Mouse (Mus musculus): Measurements from ENCODE around the gene Gns. TPM values are rescaled to one million over a fixed set of nuclear protein-coding genes. Genes with fewer than 3 reads are reported as not detected.

Gene Gns
- polyA plus RNA-seq, 1 experiment from 2014 or later, result 43.1 TPM

DNA sequence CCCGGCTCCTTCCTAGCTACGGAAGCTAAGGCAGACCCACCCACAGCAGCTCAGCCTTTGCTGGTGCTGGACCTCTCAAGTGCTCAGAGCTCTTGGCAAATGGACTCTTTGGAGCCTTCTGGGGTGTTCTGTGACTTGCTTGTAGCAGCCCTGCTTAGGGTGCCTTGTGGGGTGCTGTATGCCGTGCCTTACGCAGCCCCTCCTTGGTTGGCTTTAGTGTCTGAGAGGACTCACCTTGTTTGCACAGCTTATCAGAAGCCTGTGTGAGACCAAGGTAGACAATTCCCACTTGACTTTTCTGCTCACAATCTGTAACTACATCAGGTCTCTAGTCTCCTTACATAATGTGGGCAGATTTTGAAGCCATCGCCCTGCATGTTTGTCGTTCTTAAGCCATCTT, 20.8 kb downstream of the Gns start:
- peaks cover 9% of the 10 kb centered on the region; the same call in 1 of the 2 replicates for H3K36me3 ChIP-seq (ENCODE audit: control insufficient read depth, insufficient read depth, low read length)

DNA sequence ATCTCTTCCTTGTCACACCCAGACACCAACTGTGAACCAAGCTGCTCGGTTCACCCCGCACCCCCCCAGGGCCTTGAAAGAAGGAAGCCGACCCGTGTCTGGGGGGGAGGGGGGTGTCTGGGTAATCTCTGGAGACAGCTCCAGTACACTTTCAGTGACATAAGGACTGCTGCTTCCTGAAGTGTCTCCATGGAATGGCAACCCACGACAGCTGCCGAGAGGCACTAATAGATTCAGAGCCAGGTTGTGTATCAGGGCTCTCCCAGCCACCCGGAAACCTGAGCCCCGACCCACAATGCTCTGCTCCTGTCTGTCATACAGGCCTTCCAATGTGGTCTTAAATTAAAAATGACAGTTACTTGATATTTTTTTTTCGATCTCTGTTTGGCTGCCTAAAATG, 21.5 kb downstream of the Gns start:
- Histone ChIP-seq H3K4me2 (ENCODE audit: low read depth, low read length, severe bottlenecking) (no peak overlapping the region), H3K4me1 (replicated peaks; ENCODE audit: control insufficient read depth, insufficient read depth, low read length) (no peaks in the 10 kb centered on the region), H3K27me3 (ENCODE audit: control insufficient read depth, insufficient read depth, low read length) (no peaks in the 10 kb centered on the region), H3K4me3 (ENCODE audit: low read depth, low read length) (no peak overlapping the region), H3K36me3 (ENCODE audit: control insufficient read depth, insufficient read depth, low read length) (peaks cover 3% of the 10 kb centered on the region; the same call in 1 of the 2 replicates), H3K27ac (ENCODE audit: low read depth, low read length) (no peak overlapping the region), H3K9ac (ENCODE audit: low read length) (no peak overlapping the region), H3K9me3 (ENCODE audit: control insufficient read depth, low read length) (no peaks in the 10 kb centered on the region)
- ATAC-seq (replicated peaks; ENCODE audit: low FRiP score) (no peak), DNase-seq (ENCODE audit: low spot score) (no peak)
- 84% methylated on average over 9 of the region's 9 CpGs for WGBS

More for the DNA sequence above, 20.8 kb downstream of the Gns start:
- WGBS, result 98% methylated on average over 6 of the region's 6 CpGs
- no peak overlapping the region for H3K4me2 ChIP-seq (ENCODE audit: low read depth, low read length, severe bottlenecking)
- H3K27me3 ChIP-seq (ENCODE audit: control insufficient read depth, insufficient read depth, low read length), result no peaks in the 10 kb centered on the region
- ATAC-seq (replicated peaks; ENCODE audit: low FRiP score) (no peak), DNase-seq (ENCODE audit: low spot score) (no peak)
- no peak overlapping the region for H3K4me3 ChIP-seq (ENCODE audit: low read depth, low read length)
- no peaks in the 10 kb centered on the region for H3K4me1 ChIP-seq (replicated peaks; ENCODE audit: control insufficient read depth, insufficient read depth, low read length)
- H3K27ac ChIP-seq (ENCODE audit: low read depth, low read length), result no peak overlapping the region
- H3K9ac ChIP-seq (ENCODE audit: low read length), result no peak overlapping the region
- H3K9me3 ChIP-seq (ENCODE audit: control insufficient read depth, low read length), result no peaks in the 10 kb centered on the region

DNA sequence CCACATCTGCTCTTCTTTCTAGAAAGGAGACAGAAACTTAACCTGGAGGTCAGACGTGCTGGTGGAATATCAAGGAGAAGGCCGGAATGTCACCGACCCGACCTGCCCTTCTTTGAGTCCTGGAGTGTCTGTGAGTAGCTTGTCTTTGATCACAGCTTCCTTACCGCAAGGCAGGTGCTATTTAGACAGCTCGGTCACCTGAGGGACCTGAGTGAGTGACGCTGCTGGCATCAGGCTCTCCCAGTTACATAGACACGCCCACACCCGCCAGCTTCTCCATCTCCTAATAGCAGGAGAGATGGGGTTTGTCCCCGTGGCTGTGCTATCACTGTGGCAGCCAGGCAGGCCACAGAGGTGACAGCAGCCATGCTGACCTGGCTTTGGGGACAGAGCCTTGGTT, 25.7 kb downstream of the Gns start:
- no peak overlapping the region for H3K4me3 ChIP-seq (ENCODE audit: low read depth, low read length)
- no peak overlapping the region for H3K9ac ChIP-seq (ENCODE audit: low read length)
- no peaks in the 10 kb centered on the region; the same call in none of the 2 replicates for H3K36me3 ChIP-seq (ENCODE audit: control insufficient read depth, insufficient read depth, low read length)
- no peaks in the 10 kb centered on the region for H3K9me3 ChIP-seq (ENCODE audit: control insufficient read depth, low read length)
- no peak overlapping the region for H3K27ac ChIP-seq (ENCODE audit: low read depth, low read length)
- DNase-seq (ENCODE audit: low spot score) (no peak), ATAC-seq (replicated peaks; ENCODE audit: low FRiP score) (no peak)
- 81% methylated on average over 10 of the region's 10 CpGs for WGBS
- H3K27me3 ChIP-seq (ENCODE audit: control insufficient read depth, insufficient read depth, low read length), result no peaks in the 10 kb centered on the region
- H3K4me1 ChIP-seq (replicated peaks; ENCODE audit: control insufficient read depth, insufficient read depth, low read length), result no peaks in the 10 kb centered on the region
- H3K4me2 ChIP-seq (ENCODE audit: low read depth, low read length, severe bottlenecking), result no peak overlapping the region

DNA sequence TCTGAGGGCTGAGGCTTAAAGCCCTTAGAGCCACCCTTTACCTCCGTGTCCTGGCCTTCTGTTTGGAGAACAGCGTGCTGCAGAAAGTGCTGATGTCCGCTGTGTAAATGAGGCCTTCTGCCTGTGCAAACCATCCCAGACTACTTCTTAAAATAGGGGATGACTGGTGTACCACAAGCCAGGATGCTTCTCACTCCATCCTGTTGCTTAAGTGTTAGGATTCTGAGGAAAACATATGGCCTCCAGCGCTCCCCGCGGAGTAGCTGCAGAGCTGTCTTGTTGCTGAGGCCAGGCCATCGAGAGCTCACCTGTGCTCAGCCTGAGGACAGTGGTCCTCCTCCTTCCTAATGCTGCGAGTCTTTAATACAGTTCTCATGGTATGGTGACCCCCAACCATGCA, 27.0 kb downstream of the Gns start:
- no peak overlapping the region for H3K27ac ChIP-seq (ENCODE audit: low read depth, low read length)
- H3K4me3 ChIP-seq (ENCODE audit: low read depth, low read length), result no peak overlapping the region
- no peak overlapping the region for H3K4me2 ChIP-seq (ENCODE audit: low read depth, low read length, severe bottlenecking)
- WGBS, result 96% methylated on average over 8 of the region's 8 CpGs
- H3K9me3 ChIP-seq (ENCODE audit: control insufficient read depth, low read length), result no peaks in the 10 kb centered on the region
- H3K9ac ChIP-seq (ENCODE audit: low read length), result no peak overlapping the region
- H3K4me1 ChIP-seq (replicated peaks; ENCODE audit: control insufficient read depth, insufficient read depth, low read length), result no peaks in the 10 kb centered on the region
- DNase-seq (ENCODE audit: low spot score) (no peak), ATAC-seq (replicated peaks; ENCODE audit: low FRiP score) (no peak)
- no peaks in the 10 kb centered on the region for H3K27me3 ChIP-seq (ENCODE audit: control insufficient read depth, insufficient read depth, low read length)
- H3K36me3 ChIP-seq (ENCODE audit: control insufficient read depth, insufficient read depth, low read length), result no peaks in the 10 kb centered on the region; the same call in none of the 2 replicates

DNA sequence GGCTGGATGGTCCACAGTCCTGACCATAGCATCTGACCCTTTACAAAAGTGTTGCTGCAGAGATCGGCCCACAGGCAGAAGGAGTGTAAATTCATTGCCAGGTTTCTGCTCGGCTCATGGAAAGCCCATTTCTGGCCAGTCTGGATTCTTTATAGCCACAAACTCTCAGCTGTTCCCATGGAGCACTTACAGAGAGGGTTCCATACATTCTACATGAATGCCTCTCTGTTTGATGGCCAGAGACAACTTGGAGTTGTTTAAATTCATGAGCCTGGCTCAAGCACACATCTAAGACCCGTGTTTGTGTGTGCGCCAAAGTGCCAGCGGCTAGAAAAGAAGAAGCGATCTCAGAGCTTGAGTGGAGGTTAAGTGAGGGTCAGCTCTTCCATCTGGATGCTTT, 29.4 kb downstream of the Gns start:
- H3K4me2 ChIP-seq (ENCODE audit: low read depth, low read length, severe bottlenecking), result no peak overlapping the region
- no peak overlapping the region for H3K9ac ChIP-seq (ENCODE audit: low read length)
- WGBS, result 89% methylated on average over 6 of the region's 6 CpGs
- no peaks in the 10 kb centered on the region for H3K27me3 ChIP-seq (ENCODE audit: control insufficient read depth, insufficient read depth, low read length)
- no peak for DNase-seq (ENCODE audit: low spot score)
- H3K27ac ChIP-seq (ENCODE audit: low read depth, low read length), result no peak overlapping the region
- ATAC-seq (replicated peaks; ENCODE audit: low FRiP score), result no peak
- H3K9me3 ChIP-seq (ENCODE audit: control insufficient read depth, low read length), result no peaks in the 10 kb centered on the region
- no peak overlapping the region for H3K4me3 ChIP-seq (ENCODE audit: low read depth, low read length)
- no peaks in the 10 kb centered on the region; the same call in none of the 2 replicates for H3K36me3 ChIP-seq (ENCODE audit: control insufficient read depth, insufficient read depth, low read length)
- H3K4me1 ChIP-seq (replicated peaks; ENCODE audit: control insufficient read depth, insufficient read depth, low read length), result no peaks in the 10 kb centered on the region

DNA sequence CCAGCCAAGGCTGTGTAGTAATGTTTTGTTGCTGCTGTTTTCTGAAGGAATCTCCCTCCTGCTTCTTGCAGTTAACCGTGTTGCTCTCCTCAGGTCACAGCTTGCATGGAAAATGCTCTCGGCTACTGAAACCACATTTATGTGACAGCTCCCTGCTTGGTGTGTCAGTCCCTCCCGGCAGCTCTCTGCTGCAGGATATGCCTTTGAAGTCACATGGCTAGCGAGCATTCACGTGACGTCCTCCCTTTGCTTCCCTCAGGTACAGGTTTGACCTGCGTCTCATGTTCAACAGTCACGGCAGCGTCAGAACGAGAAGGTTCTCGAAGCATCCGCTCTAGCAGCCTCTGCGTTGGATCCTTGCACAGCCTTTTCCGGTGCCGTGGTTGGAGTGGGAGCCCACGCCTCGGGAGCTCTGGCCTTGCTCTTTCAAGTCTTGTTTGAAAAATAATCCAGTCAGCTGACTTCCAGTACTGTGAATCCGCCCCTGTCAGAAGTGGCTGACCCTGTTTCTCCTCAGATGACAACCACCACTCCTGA, 30.0 kb downstream of the Gns start:
- DNase-seq (ENCODE audit: low spot score) (no peak), ATAC-seq (replicated peaks; ENCODE audit: low FRiP score) (no peak)
- Histone ChIP-seq H3K9ac (ENCODE audit: low read length) (no peak overlapping the region), H3K4me3 (ENCODE audit: low read depth, low read length) (no peak overlapping the region), H3K9me3 (ENCODE audit: control insufficient read depth, low read length) (no peaks in the 10 kb centered on the region), H3K4me2 (ENCODE audit: low read depth, low read length, severe bottlenecking) (no peak overlapping the region), H3K27ac (ENCODE audit: low read depth, low read length) (no peak overlapping the region), H3K27me3 (ENCODE audit: control insufficient read depth, insufficient read depth, low read length) (no peaks in the 10 kb centered on the region), H3K4me1 (replicated peaks; ENCODE audit: control insufficient read depth, insufficient read depth, low read length) (no peaks in the 10 kb centered on the region), H3K36me3 (ENCODE audit: control insufficient read depth, insufficient read depth, low read length) (no peaks in the 10 kb centered on the region; the same call in none of the 2 replicates)
- WGBS, result 93% methylated on average over 18 of the region's 18 CpGs

DNA sequence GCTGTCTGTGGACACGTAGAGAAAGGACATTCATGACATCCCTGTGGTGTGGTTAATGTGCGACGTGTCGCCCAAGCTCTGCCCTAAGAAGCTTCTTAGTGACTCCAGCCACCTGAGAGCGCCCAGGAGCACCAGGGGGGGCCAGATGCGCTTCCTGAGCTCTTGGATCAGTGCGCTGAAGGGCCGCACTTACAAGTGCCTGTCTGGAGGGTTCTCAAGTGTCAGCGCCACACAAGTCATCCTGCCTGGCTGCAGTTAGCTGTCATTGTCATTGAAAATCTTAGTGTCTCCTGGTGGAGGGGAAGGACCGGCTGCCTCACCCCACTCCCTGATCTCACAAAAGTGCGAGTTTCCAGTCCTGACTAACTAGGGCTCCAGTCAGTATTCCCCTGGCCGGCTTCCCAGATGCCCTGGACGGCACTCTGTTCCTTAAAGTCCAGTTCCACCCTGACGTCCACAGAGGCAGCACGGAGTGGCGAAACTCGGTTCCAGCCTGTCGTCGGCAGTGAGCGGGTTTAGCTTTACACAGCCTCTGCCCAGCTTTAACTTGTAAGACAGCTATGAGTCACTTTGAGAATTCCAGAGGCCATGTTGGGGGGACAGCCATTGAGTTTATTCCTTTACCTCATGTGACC, 30.8 kb downstream of the Gns start:
- Histone ChIP-seq H3K4me3 (ENCODE audit: low read depth, low read length) (no peak overlapping the region), H3K9ac (ENCODE audit: low read length) (no peak overlapping the region), H3K9me3 (ENCODE audit: control insufficient read depth, low read length) (no peaks in the 10 kb centered on the region), H3K4me1 (replicated peaks; ENCODE audit: control insufficient read depth, insufficient read depth, low read length) (no peaks in the 10 kb centered on the region), H3K27ac (ENCODE audit: low read depth, low read length) (no peak overlapping the region), H3K27me3 (ENCODE audit: control insufficient read depth, insufficient read depth, low read length) (no peaks in the 10 kb centered on the region), H3K36me3 (ENCODE audit: control insufficient read depth, insufficient read depth, low read length) (no peaks in the 10 kb centered on the region; the same call in none of the 2 replicates), H3K4me2 (ENCODE audit: low read depth, low read length, severe bottlenecking) (no peak overlapping the region)
- ATAC-seq (replicated peaks; ENCODE audit: low FRiP score) (no peak), DNase-seq (ENCODE audit: low spot score) (no peak)
- WGBS, result 90% methylated on average over 20 of the region's 20 CpGs

DNA sequence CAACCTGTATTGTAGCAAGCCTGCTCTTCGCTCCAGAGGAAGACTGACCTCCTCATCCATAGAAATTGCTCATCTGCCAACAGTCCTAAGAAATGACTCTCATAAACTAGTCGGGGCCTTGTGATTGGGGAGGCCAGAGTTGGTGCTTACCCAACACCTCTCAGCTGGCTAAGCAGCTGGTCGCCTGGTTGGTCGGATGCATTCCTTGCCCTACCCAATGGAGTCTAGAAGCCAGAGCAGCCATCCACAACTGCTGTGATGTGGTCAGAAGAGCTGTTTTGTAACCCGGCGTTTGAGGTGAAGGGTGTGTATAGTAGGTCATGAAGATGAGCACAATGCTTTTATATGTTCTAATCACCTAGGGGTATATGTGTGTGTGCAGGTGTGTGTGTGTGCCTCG, 33.7 kb downstream of the Gns start:
- WGBS, result 94% methylated on average over 7 of the region's 7 CpGs
- no peak for ATAC-seq (replicated peaks; ENCODE audit: low FRiP score)

DNA sequence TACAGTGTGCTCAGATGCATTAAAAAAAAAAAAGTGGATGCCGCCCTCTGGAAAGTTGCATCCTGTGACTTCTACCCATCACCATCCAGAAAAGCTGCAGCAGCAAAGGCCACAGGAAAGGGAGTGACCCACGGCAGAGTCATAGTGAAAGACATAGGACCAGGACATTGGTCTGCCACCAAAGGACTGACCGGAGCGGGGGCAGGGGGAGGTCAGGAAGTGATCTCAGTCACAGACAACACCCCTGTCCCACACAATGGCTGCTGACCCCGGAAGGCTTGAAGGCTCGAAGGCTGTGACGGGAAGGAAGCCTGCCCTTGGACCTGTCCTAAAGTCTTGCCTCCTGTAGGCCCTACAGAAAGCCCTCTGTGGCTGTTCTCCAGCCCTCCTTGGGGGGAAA, 36.1 kb downstream of the Gns start:
- Histone ChIP-seq H3K36me3 (ENCODE audit: control insufficient read depth, insufficient read depth, low read length) (no peaks in the 10 kb centered on the region; the same call in 1 of the 2 replicates), H3K4me1 (replicated peaks; ENCODE audit: control insufficient read depth, insufficient read depth, low read length) (no peaks in the 10 kb centered on the region), H3K4me2 (ENCODE audit: low read depth, low read length, severe bottlenecking) (no peak overlapping the region), H3K27me3 (ENCODE audit: control insufficient read depth, insufficient read depth, low read length) (no peaks in the 10 kb centered on the region), H3K27ac (ENCODE audit: low read depth, low read length) (no peak overlapping the region), H3K9me3 (ENCODE audit: control insufficient read depth, low read length) (no peaks in the 10 kb centered on the region), H3K9ac (ENCODE audit: low read length) (no peak overlapping the region), H3K4me3 (ENCODE audit: low read depth, low read length) (no peak overlapping the region)
- no peak for DNase-seq (ENCODE audit: low spot score)
- WGBS, result 82% methylated on average over 7 of the region's 7 CpGs
- no peak for ATAC-seq (replicated peaks; ENCODE audit: low FRiP score)

More for the DNA sequence above, 33.7 kb downstream of the Gns start:
- H3K9ac ChIP-seq (ENCODE audit: low read length), result no peak overlapping the region
- no peaks in the 10 kb centered on the region for H3K9me3 ChIP-seq (ENCODE audit: control insufficient read depth, low read length)
- no peak for DNase-seq (ENCODE audit: low spot score)
- no peaks in the 10 kb centered on the region; the same call in 1 of the 2 replicates for H3K36me3 ChIP-seq (ENCODE audit: control insufficient read depth, insufficient read depth, low read length)
- no peaks in the 10 kb centered on the region for H3K27me3 ChIP-seq (ENCODE audit: control insufficient read depth, insufficient read depth, low read length)
- H3K4me1 ChIP-seq (replicated peaks; ENCODE audit: control insufficient read depth, insufficient read depth, low read length), result no peaks in the 10 kb centered on the region
- no peak overlapping the region for H3K4me2 ChIP-seq (ENCODE audit: low read depth, low read length, severe bottlenecking)
- no peak overlapping the region for H3K4me3 ChIP-seq (ENCODE audit: low read depth, low read length)
- H3K27ac ChIP-seq (ENCODE audit: low read depth, low read length), result no peak overlapping the region
